Mouse (Mus musculus) MEL (cell line): ENCODE measurements around the gene Tmem178b. TPM values are rescaled to one million over a fixed set of nuclear protein-coding genes. Genes with fewer than 3 reads are reported as not detected.

ENCODE experiments used
- DNase-seq: peaks from one replicate; pipeline ENCODE4 v3.0.0; 2011; ENCODE audit warnings: low read depth, low spot score
- H3K27ac ChIP-seq: 2 replicates; pipeline ENCODE4 v1.5.1; 2012; ENCODE audit warnings: low read depth, mild to moderate bottlenecking, control low read depth, low read length, moderate library complexity; ENCODE audit not compliant: control insufficient read depth
- H3K27me3 ChIP-seq, 2 experiments: fragments of 150-350 bp in 1 of 2; sonication (generic) in 1 of 2; 2 replicates each; pipeline ENCODE4 v1.6.1; 2012; ENCODE audit warnings: low read length in 2 of 2, mild to moderate bottlenecking in 2 of 2, improper control_type of control experiment in 1 of 2, moderate library complexity in 1 of 2; ENCODE audit not compliant: insufficient read depth in 2 of 2, control insufficient read depth in 1 of 2
- H3K36me3 ChIP-seq, 2 experiments: 2 replicates each; pipeline ENCODE4 v1.6.1; 2012 to 2014; ENCODE audit warnings: low read length in 2 of 2, improper control_type of control experiment in 1 of 2, inconsistent platforms in 1 of 2, mild to moderate bottlenecking in 1 of 2; ENCODE audit not compliant: insufficient read depth in 2 of 2, control insufficient read depth in 1 of 2
- H3K4me1 ChIP-seq, 2 experiments: fragments of 150-350 bp in 1 of 2; sonication (generic) in 1 of 2; 2 replicates each; pipeline ENCODE4 v1.6.1; 2012; ENCODE audit warnings: low read length in 2 of 2, improper control_type of control experiment in 1 of 2, mild to moderate bottlenecking in 1 of 2; ENCODE audit not compliant: insufficient read depth in 2 of 2, control insufficient read depth in 1 of 2
- H3K4me3 ChIP-seq, 2 experiments: fragments of 150-350 bp in 1 of 2; sonication (generic) in 1 of 2; 2 replicates each; pipeline ENCODE4 v1.5.1; 2012; ENCODE audit warnings: low read depth in 2 of 2, low read length in 2 of 2, mild to moderate bottlenecking in 2 of 2, moderate library complexity in 2 of 2, control low read depth in 1 of 2, improper control_type of control experiment in 1 of 2; ENCODE audit not compliant: control insufficient read depth in 1 of 2, insufficient read depth in 1 of 2
- H3K79me2 ChIP-seq: 2 replicates; pipeline ENCODE4 v1.6.1; 2012; ENCODE audit warnings: mild to moderate bottlenecking, low read length, moderate library complexity; ENCODE audit not compliant: control insufficient read depth, poor library complexity, insufficient read depth
- H3K9ac ChIP-seq: 2 replicates; pipeline ENCODE4 v1.6.1; 2012; ENCODE audit warnings: low read depth, mild to moderate bottlenecking, control low read depth, low read length, moderate library complexity; ENCODE audit not compliant: control insufficient read depth, poor library complexity, severe bottlenecking
- H3K9me3 ChIP-seq: fragments of 150-350 bp; sonication (generic); replicated peaks from 2 replicates; pipeline ENCODE4 v1.6.1; 2012; ENCODE audit warnings: mild to moderate bottlenecking, low read length, improper control_type of control experiment, moderate library complexity; ENCODE audit not compliant: insufficient read depth
- BHLHE40 ChIP-seq: IDR thresholded peaks from 2 replicates; pipeline ENCODE4 v1.6.1; 2012; ENCODE audit warnings: low read depth, mild to moderate bottlenecking, inconsistent platforms, low read length, improper control_type of control experiment, borderline replicate concordance
- ELF1 ChIP-seq: IDR thresholded peaks from 2 replicates; pipeline ENCODE4 v1.6.1; 2014; ENCODE audit warnings: low read depth, mild to moderate bottlenecking, inconsistent platforms, low read length, improper control_type of control experiment, moderate library complexity
- EP300 ChIP-seq, 2 experiments: IDR thresholded peaks; 2 replicates each; pipeline ENCODE4 v1.6.1; 2011; ENCODE audit warnings: improper control_type of control experiment in 2 of 2, low read length in 2 of 2, low read depth in 1 of 2, mild to moderate bottlenecking in 1 of 2
- GATA1 ChIP-seq: IDR thresholded peaks from 2 replicates; pipeline ENCODE4 v1.6.1; 2011; ENCODE audit warnings: low read depth, low read length, improper control_type of control experiment
- JUND ChIP-seq: IDR thresholded peaks from 2 replicates; pipeline ENCODE4 v1.6.1; 2011; ENCODE audit warnings: low read depth, mild to moderate bottlenecking, improper control_type of control experiment, low read length
- KAT2A ChIP-seq: conservative IDR thresholded peaks from 2 replicates; pipeline ENCODE4 v1.6.1; 2012; ENCODE audit warnings: low read depth, low read length, improper control_type of control experiment, inconsistent platforms
- MAX ChIP-seq: IDR thresholded peaks from 2 replicates; pipeline ENCODE4 v1.6.1; 2011; ENCODE audit warnings: low read length, improper control_type of control experiment
- MEF2A ChIP-seq: IDR thresholded peaks from 2 replicates; pipeline ENCODE4 v1.6.1; 2014; ENCODE audit warnings: low read depth, mild to moderate bottlenecking, inconsistent platforms, low read length, improper control_type of control experiment; ENCODE audit not compliant: poor library complexity, insufficient replicate concordance, severe bottlenecking; ENCODE audit errors: extremely low read depth
- NELFE ChIP-seq: IDR thresholded peaks from 2 replicates; pipeline ENCODE4 v1.6.1; 2011; ENCODE audit warnings: low read depth, low read length, improper control_type of control experiment
- POLR2A ChIP-seq, 2 experiments: IDR thresholded peaks; 2 replicates each; pipeline ENCODE4 v1.6.1; 2011 to 2012; ENCODE audit warnings: low read length in 2 of 2, mild to moderate bottlenecking in 2 of 2, control low read depth in 1 of 2, improper control_type of control experiment in 1 of 2, low read depth in 1 of 2, moderate library complexity in 1 of 2; ENCODE audit not compliant: control insufficient read depth in 1 of 2, insufficient read depth in 1 of 2, poor library complexity in 1 of 2
- POLR2AphosphoS5 ChIP-seq: IDR thresholded peaks from 2 replicates; pipeline ENCODE4 v1.6.1; 2012; ENCODE audit warnings: low read depth, borderline replicate concordance, mild to moderate bottlenecking, inconsistent platforms, low read length, moderate library complexity, mixed read lengths
- RCOR1 ChIP-seq: IDR thresholded peaks from 2 replicates; pipeline ENCODE4 v1.6.1; 2012; ENCODE audit warnings: low read depth, mild to moderate bottlenecking, inconsistent platforms, low read length, improper control_type of control experiment
- SIN3A ChIP-seq: IDR thresholded peaks from 2 replicates; pipeline ENCODE4 v1.6.1; 2012; ENCODE audit warnings: low read length, improper control_type of control experiment, inconsistent platforms
- TBP ChIP-seq: IDR thresholded peaks from 2 replicates; pipeline ENCODE4 v1.8.0; 2011; ENCODE audit warnings: low read depth, low read length, improper control_type of control experiment
- UBTF ChIP-seq: IDR thresholded peaks from 2 replicates; pipeline ENCODE4 v1.6.1; 2012; ENCODE audit warnings: low read depth, mild to moderate bottlenecking, inconsistent platforms, low read length, improper control_type of control experiment, moderate library complexity, borderline replicate concordance; ENCODE audit not compliant: insufficient read depth
- USF1 ChIP-seq: IDR thresholded peaks from 2 replicates; pipeline ENCODE4 v1.6.1; 2014; ENCODE audit warnings: low read depth, mild to moderate bottlenecking, inconsistent platforms, low read length, improper control_type of control experiment, moderate library complexity
- USF2 ChIP-seq, 2 experiments: IDR thresholded peaks; 2 replicates each; pipeline ENCODE4 v1.6.1; 2011 to 2012; ENCODE audit warnings: improper control_type of control experiment in 2 of 2, low read length in 2 of 2, borderline replicate concordance in 1 of 2, inconsistent platforms in 1 of 2, low read depth in 1 of 2, mild to moderate bottlenecking in 1 of 2; ENCODE audit not compliant: insufficient read depth in 1 of 2
- ZKSCAN1 ChIP-seq: IDR thresholded peaks from 2 replicates; pipeline ENCODE4 v1.6.1; 2012; ENCODE audit warnings: low read depth, mild to moderate bottlenecking, inconsistent platforms, low read length, improper control_type of control experiment, moderate library complexity
- ZNF384 ChIP-seq: IDR thresholded peaks from 2 replicates; pipeline ENCODE4 v1.6.1; 2012; ENCODE audit warnings: low read depth, mild to moderate bottlenecking, inconsistent platforms, low read length, improper control_type of control experiment
- polyA plus RNA-seq, 2 experiments: library from polyadenylated mRNA; stranded (reverse) in 1 of 2; unstranded in 1 of 2; fragments of >175 nt in 1 of 2; fragments of >200 nt in 1 of 2; gene quantifications; 2 replicates each; pipeline versions ENCODE4 v1.2.1 to v1.2.4; 2012; ENCODE audit warnings: low replicate concordance in 2 of 2, low read depth in 1 of 2; ENCODE audit not compliant: insufficient read length in 2 of 2, insufficient read depth in 1 of 2, missing spikeins in 1 of 2
- total RNA-seq: library from RNA; depleted of rRNA; stranded (reverse); fragments of 300-350 nt; gene quantifications from 2 replicates; pipeline ENCODE4 v1.2.3, GENCODE M21; 2012

Tmem178b gene
- total and polyA plus RNA-seq, 3 experiments = not detected

- Histone ChIP-seq H3K27ac (no peak overlapping the region), H3K4me3 (no peak overlapping the region), H3K79me2 (no peaks in the 10 kb centered on the region), H3K9me3 (no peaks in the 10 kb centered on the region), H3K27me3 (no peaks in the 10 kb centered on the region), H3K9ac (no peak overlapping the region), H3K36me3 (no peaks in the 10 kb centered on the region), H3K4me1 (no peaks in the 10 kb centered on the region)
- DNase-seq = no peak
- TF ChIP-seq ZNF384 (no peak), TBP (no peak), JUND (no peak), POLR2AphosphoS5 (no peak), POLR2A (IDR thresholded peaks at IDR 0.05; ENCODE audit: control insufficient read depth in 1 of 2, insufficient read depth in 1 of 2, low read depth in 1 of 2, low read length in 2 of 2, poor library complexity in 1 of 2) (no peak), MEF2A (no peak), EP300 (IDR thresholded peaks at IDR 0.05; ENCODE audit: low read depth in 1 of 2, low read length in 2 of 2) (no peak), MAX (no peak), USF1 (no peak), KAT2A (no peak), UBTF (no peak), NELFE (no peak), RCOR1 (no peak), SIN3A (no peak), USF2 (IDR thresholded peaks at IDR 0.05; ENCODE audit: borderline replicate concordance in 1 of 2, insufficient read depth in 1 of 2, low read depth in 1 of 2, low read length in 2 of 2) (no peak), BHLHE40 (no peak), ELF1 (no peak), GATA1 (no peak), ZKSCAN1 (no peak)
These were observed 29.3 kb upstream of the Tmem178b start for GRCm38 (mm10) chr6:39843698-39844342.

- Histone ChIP-seq H3K4me1 (no peaks in the 10 kb centered on the region), H3K9me3 (no peaks in the 10 kb centered on the region), H3K4me3 (no peak overlapping the region), H3K79me2 (no peaks in the 10 kb centered on the region), H3K36me3 (no peaks in the 10 kb centered on the region), H3K27me3 (no peaks in the 10 kb centered on the region), H3K9ac (no peak overlapping the region), H3K27ac (no peak overlapping the region)
- DNase-seq = no peak
- no peak for TF ChIP-seq SIN3A
- TF ChIP-seq BHLHE40 = no peak
These were observed 25.5 kb upstream of the Tmem178b start for GRCm38 (mm10) chr6:39847538-39847937.
